Mouse (Mus musculus) inflammation-experienced regulatory T-cells, adult 6 months (primary cell): Measurements from ENCODE around the gene Hoxa2. TPM values are rescaled to one million over a fixed set of nuclear protein-coding genes. Genes with fewer than 3 reads are reported as not detected.

Experiments
- ATAC-seq: one replicate; pipeline ENCODE4 v1.8.0; 2017
- polyA plus RNA-seq, 3 experiments: library from polyadenylated mRNA; unstranded; fragments of 100-300 nt; shearing (Covaris generic); gene quantifications; one replicate each; pipeline ENCODE4 v1.2.1; 2017

Hoxa2 gene
- polyA plus RNA-seq, 3 experiments from 2014 or later, result not detected

GRCm38 (mm10) chr6:52137841-52138535 is 26.6 kb downstream of the Hoxa2 start:
- no peak for ATAC-seq

- ATAC-seq, result no peak
Measured at GRCm38 (mm10) chr6:52123673-52124072, 41.0 kb downstream of the Hoxa2 start.

- ATAC-seq, result no peak
Measured at GRCm38 (mm10) chr6:52121173-52121572, 43.5 kb downstream of the Hoxa2 start.

GRCm38 (mm10) chr6:52118903-52119635 is 45.6 kb downstream of the Hoxa2 start:
- no peak for ATAC-seq

- no peak for ATAC-seq
Measured at GRCm38 (mm10) chr6:52115899-52116298, 48.7 kb downstream of the Hoxa2 start.

Other genes starting within 250 kb of the Hoxa2 start
- 10 to 100 TPM; 15.9 to 33.0 (median 17.8) TPM for gene Skap2, start 152.3 kb downstream of the Hoxa2 start, polyA plus RNA-seq
- not detected for gene Hoxa1, start 6.5 kb downstream of the Hoxa2 start, polyA plus RNA-seq
- gene 5730596B20Rik, start 12.7 kb upstream of the Hoxa2 start, polyA plus RNA-seq, result not detected
- not detected for gene Hoxa4, start 26.9 kb upstream of the Hoxa2 start, polyA plus RNA-seq
- gene Hoxa5, start 39.8 kb upstream of the Hoxa2 start, polyA plus RNA-seq, result not detected
- gene Hoxa6, start 43.9 kb upstream of the Hoxa2 start, polyA plus RNA-seq, result not detected
- not detected for gene Hoxa3, start 48.5 kb upstream of the Hoxa2 start, polyA plus RNA-seq
- gene Gm28308, start 48.5 kb upstream of the Hoxa2 start, polyA plus RNA-seq, result not detected
- not detected for gene Hoxa7, start 57.0 kb upstream of the Hoxa2 start, polyA plus RNA-seq
- under 1 TPM in 2 of 3 experiments, not detected in 1; 0.13 to 0.32 TPM for gene Hoxa9, start 66.3 kb upstream of the Hoxa2 start, polyA plus RNA-seq
- gene Hoxa10, start 76.0 kb upstream of the Hoxa2 start, polyA plus RNA-seq, result not detected
- gene Hoxa11, start 81.0 kb upstream of the Hoxa2 start, polyA plus RNA-seq, result not detected
- gene Hoxa13, start 96.0 kb upstream of the Hoxa2 start, polyA plus RNA-seq, result not detected
- not detected for gene Evx1, start 148.7 kb upstream of the Hoxa2 start, polyA plus RNA-seq